Mouse (Mus musculus) forebrain, postnatal 0 days (tissue): ENCODE measurements around the gene Isg15. TPM values are rescaled to one million over a fixed set of nuclear protein-coding genes. Genes with fewer than 3 reads are reported as not detected.

Experiments
- ATAC-seq: fragments of 200-750 bp; cut with Nextera tagmentation; 2 replicates; pipeline ENCODE4 v1.8.0; 2017; ENCODE audit warnings: mild to moderate bottlenecking, moderate library complexity
- DNase-seq: peaks from one replicate; pipeline ENCODE4 v3.0.0-alpha.2; 2015
- H3K27ac ChIP-seq: fragments of 300-500 bp; sonication (generic); 2 replicates; pipeline ENCODE4 v1.5.1; 2014; ENCODE audit warnings: low read depth, mild to moderate bottlenecking, antibody characterized with exemption, low read length, moderate library complexity, mixed read lengths
- H3K27me3 ChIP-seq: fragments of 300-500 bp; sonication (generic); 2 replicates; pipeline ENCODE4 v1.6.1; 2014; ENCODE audit warnings: mild to moderate bottlenecking, low read length, mixed read lengths; ENCODE audit not compliant: insufficient read depth
- H3K36me3 ChIP-seq: fragments of 300-500 bp; sonication (generic); 2 replicates; pipeline ENCODE4 v1.6.1; 2014; ENCODE audit warnings: mild to moderate bottlenecking, moderate library complexity; ENCODE audit not compliant: insufficient read depth
- H3K4me1 ChIP-seq: fragments of 300-500 bp; sonication (generic); 2 replicates; pipeline ENCODE4 v1.6.1; 2014; ENCODE audit warnings: antibody characterized with exemption; ENCODE audit not compliant: insufficient read depth
- H3K4me2 ChIP-seq: fragments of 300-500 bp; sonication (generic); 2 replicates; pipeline ENCODE4 v1.6.1; 2014; ENCODE audit warnings: low read depth, mild to moderate bottlenecking, moderate library complexity
- H3K4me3 ChIP-seq: fragments of 300-500 bp; sonication (generic); 2 replicates; pipeline ENCODE4 v1.5.1; 2014; ENCODE audit warnings: low read depth, low read length, mixed read lengths
- H3K9ac ChIP-seq: fragments of 300-500 bp; sonication (generic); 2 replicates; pipeline ENCODE4 v1.6.1; 2014; ENCODE audit warnings: mild to moderate bottlenecking
- H3K9me3 ChIP-seq: fragments of 300-500 bp; sonication (generic); 2 replicates; pipeline ENCODE4 v1.6.1; 2016; ENCODE audit warnings: low read length
- CTCF ChIP-seq: sonication (generic); IDR thresholded peaks from 2 replicates; pipeline ENCODE4 v1.5.1; 2016; ENCODE audit warnings: antibody characterized with exemption, control low read depth, low read depth
- WGBS: fragments of 180-500 bp; shearing (Covaris S2); extraction: QIAGEN DNeasy Blood & Tissue Kit; methylation state at CpG from one replicate; pipeline ENCODE4 v1.1.7; 2014; 5-methylcytosine and 5-hydroxymethylcytosine counted together
- polyA plus RNA-seq: library from polyadenylated mRNA; unstranded; fragments of >200 nt; fragmentation: Nextera tagmentation; extraction: Ambion mirVana; gene quantifications from 2 replicates; pipeline ENCODE4 v1.2.1, GENCODE M21; 2015
- total RNA-seq: library from RNA; depleted of rRNA; stranded (reverse); fragments of >200 nt; gene quantifications from 2 replicates; pipeline ENCODE4 v1.2.3, GENCODE M21; 2014

Gene Isg15
- total and polyA plus RNA-seq, 2 experiments from 2014 or later = 2.2 to 3.4 TPM

DNA sequence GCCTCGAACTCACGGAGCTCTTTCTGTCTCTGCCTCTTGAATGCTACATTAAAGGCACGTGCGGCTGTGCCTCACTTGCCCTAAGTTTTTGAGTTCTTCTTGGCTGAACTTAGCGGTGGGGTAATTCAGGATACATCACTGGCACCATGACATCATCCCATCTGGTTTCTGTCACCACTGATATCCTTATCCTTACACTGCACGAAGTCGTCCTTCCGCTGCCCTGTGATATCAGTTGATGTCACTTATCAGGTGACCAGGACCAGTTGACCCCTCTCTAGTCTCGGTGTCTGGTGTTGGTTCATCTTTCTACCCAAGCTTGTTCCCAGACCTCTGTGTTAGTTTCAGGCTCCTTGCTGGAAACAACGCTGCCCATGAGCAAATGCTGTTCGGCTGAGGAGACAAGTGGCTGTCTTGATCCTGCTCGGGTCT is 1.9 kb upstream of the Isg15 start:
- Histone ChIP-seq H3K36me3 (no peaks in the 10 kb centered on the region), H3K4me3 (peak overlapping the region; percentile 58), H3K27ac (peak overlapping the region; percentile 57; the same call in 1 of the 2 replicates), H3K9ac (0 out of 2 replicates have a peak overlapping the region, but pooled peaks have one; percentile 53), H3K27me3 (no peaks in the 10 kb centered on the region), H3K9me3 (no peaks in the 10 kb centered on the region), H3K4me2 (peak overlapping the region; percentile 95), H3K4me1 (peaks cover 13% of the 10 kb centered on the region; the same call in 1 of the 2 replicates)
- no peak for ATAC-seq
- no peak for TF ChIP-seq CTCF
- 44% methylated on average over 12 of the region's 12 CpGs for WGBS
- DNase-seq = no peak

DNA sequence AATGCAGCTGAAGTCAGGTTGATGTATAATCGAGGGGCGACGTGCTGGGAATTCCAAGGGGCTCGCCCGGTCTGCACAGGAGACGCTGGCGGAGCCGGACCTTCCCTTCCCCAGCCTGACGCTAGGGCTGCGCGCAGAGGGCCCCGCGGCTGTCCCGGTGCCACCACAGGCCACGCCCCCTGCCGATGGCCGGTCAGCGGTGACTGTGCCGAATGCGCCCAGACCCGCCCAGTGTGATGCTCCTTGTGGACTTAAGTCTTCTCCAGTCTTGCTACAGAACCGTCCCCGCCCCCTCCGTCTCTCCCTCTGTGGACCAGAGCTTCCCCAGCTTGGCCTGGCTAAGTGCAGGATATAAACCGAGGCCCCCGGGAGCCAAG is 2.8 kb downstream of the Isg15 start:
- peak; percentile 59; the same call in 1 of the 2 replicates for TF ChIP-seq CTCF
- WGBS = 1% methylated on average over 26 of the region's 26 CpGs
- Histone ChIP-seq H3K27me3 (no peaks in the 10 kb centered on the region), H3K36me3 (no peaks in the 10 kb centered on the region), H3K9ac (peak overlapping the region; percentile 69), H3K4me3 (peak overlapping the region; percentile 78), H3K9me3 (no peaks in the 10 kb centered on the region), H3K4me1 (peaks cover 14% of the 10 kb centered on the region), H3K27ac (peak overlapping the region; percentile 80), H3K4me2 (peak overlapping the region; percentile 91)
- ATAC-seq (peak; percentile 88), DNase-seq (peak; percentile 86)

DNA sequence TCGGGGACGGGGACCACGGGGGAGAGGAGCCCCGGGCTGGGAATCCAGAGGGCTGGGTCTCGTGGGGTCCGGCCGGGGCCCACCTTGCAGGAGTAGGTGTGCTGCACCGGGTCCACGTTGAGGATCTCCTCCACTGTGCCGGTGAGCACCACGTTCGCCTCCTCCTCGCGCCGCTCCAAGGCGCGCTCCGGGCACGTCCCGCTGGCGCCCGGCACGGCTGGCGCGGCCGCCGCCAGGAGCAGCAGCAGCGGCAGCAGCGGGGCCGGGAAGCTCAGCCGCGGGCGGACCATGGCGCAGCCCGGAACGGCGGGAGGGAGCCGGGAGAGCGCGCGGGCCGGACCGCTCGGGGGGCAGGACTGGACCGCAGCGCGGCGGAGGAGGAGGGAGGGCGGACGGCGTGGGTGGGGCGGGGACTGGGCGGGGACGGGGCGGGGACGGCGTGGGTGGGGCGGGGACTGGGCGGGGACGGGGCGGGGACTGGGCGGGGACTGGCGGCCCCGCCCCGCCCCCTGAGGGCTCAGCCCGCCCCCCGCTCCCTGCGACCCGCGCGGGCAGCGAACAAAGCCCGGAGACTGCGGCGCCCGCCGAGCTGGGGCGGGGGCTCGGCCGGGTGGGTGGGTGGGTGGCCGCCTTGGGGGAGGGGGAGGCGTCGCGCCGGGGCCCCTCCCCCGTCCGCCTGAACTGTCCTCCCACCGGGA is 3.3 kb downstream of the Isg15 start, which contains the start of gene Agrn:
TSS of gene Agrn (minus strand) at position 358 of the 698 bp plus-strand sequence.
- H3K9me3 ChIP-seq = no peaks in the 10 kb centered on the region
- peak within 1 kb of the TSS; percentile 91 for H3K4me2 ChIP-seq
- no peaks in the 10 kb centered on the region for H3K27me3 ChIP-seq
- no peak for TF ChIP-seq CTCF
- 0 out of 2 replicates have a peak, but pooled peaks cover 3% of the 10 kb centered on the region for H3K36me3 ChIP-seq
- ATAC-seq = peak; percentile 81
- H3K4me1 ChIP-seq = peaks cover 11% of the 10 kb centered on the region
- H3K4me3 ChIP-seq = peak within 1 kb of the TSS; percentile 78
- peak within 1 kb of the TSS; percentile 69 for H3K9ac ChIP-seq
- DNase-seq = no peak
- under 1% methylated on average over 47 of the region's 88 CpGs for WGBS
- H3K27ac ChIP-seq = peak within 1 kb of the TSS; percentile 80

DNA sequence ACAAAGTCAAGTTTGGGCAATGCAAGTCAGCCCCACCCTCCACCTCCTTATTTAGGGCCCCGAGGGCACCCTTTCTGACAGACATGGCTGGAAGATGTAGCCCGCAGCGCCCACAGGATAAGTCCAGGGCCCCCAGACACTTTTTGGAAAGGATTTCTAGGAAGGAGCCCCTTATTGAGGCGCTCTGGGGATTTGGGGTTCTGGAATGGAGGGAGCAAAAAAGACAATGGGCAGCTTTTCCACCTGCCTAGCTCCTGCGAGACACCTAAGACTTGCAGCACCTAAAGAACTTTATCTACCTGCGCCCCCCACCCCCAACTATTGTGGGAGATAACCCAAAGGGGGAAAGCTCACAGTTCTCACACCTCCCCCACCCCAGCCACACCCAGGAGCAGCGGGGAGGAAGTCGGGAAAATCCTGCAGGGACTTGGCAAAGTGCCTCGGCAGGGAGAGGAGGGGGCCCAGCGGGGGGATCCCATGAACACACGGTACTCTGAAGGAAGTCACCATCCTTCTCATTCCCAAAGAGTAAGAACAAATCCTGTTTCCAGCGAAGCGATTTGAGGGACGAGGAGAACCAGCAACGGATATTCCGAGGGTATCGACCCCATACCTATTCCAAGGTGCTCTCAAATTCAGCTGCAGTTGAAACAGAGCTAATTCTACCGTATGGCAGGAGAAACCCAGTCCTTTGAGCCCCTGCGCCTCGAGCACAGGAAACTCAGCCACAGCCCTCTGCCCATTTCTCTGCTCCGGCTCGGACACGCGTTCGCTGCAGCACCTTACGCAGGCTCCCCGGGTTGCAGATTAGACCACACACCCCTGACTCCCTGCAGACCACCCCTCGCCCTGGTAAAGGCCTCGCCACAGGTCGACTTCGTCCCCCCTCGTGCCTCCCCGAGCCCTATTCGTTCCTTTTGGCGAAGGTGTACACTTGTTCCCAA is 4.4 kb downstream of the Isg15 start:
- no peak for TF ChIP-seq CTCF
- 0 out of 2 replicates have a peak overlapping the region, but pooled peaks have one; percentile 9 for H3K27ac ChIP-seq
- H3K4me2 ChIP-seq = peak overlapping the region; percentile 91
- H3K4me1 ChIP-seq = peaks cover 11% of the 10 kb centered on the region
- H3K27me3 ChIP-seq = no peaks in the 10 kb centered on the region
- H3K9ac ChIP-seq = peak overlapping the region; percentile 69
- peak overlapping the region; percentile 78 for H3K4me3 ChIP-seq
- no peaks in the 10 kb centered on the region for H3K9me3 ChIP-seq
- H3K36me3 ChIP-seq = peaks cover 13% of the 10 kb centered on the region; the same call in 1 of the 2 replicates
- no peak for ATAC-seq
- WGBS = 2% methylated on average over 35 of the region's 35 CpGs
- peak; percentile 78 for DNase-seq

DNA sequence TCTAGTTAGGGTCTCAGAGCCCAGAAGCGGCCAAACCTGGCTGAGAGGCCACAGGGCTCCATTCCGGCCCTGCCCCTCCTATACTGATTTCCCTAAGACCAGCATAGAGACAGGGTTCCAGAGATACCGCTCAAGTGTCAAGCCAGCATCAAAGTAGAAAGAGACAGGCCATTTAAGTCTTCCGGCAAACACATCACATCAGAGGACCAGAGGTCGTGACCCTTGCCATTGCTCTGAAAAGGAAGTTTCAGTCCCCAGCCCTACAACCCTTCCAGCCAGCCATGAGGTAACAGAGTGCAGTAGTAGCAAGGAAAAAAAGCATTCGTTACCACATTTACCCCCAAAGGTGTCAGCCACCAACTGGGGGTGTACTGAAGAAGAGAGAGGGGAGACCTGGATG is 6.3 kb downstream of the Isg15 start:
- TF ChIP-seq CTCF = no peak
- WGBS = 45% methylated on average over 6 of the region's 6 CpGs

DNA sequence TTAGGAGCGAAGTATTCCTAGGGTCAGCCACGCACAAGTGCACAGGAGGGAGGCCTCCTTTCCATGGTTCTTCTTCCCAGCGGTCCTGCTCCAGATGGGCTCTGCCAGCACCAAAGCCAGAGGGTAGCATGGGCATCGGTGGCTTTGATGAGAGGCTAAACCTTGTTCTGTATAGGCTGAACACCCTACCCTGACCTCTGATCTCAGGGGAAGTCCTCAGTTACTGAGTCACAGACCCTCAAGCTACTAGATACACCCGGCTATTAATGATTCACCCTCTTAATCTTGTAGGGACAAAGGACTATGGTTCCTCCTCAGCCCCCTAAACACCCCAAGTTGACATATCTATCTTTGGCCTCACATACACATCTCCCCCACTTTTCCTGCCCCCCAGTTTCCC is 6.7 kb downstream of the Isg15 start:
- Histone ChIP-seq H3K4me1 (peaks cover 15% of the 10 kb centered on the region), H3K36me3 (peaks cover 25% of the 10 kb centered on the region; the same call in 1 of the 2 replicates), H3K4me2 (no peak overlapping the region), H3K4me3 (no peak overlapping the region), H3K9me3 (no peaks in the 10 kb centered on the region), H3K27ac (no peak overlapping the region), H3K27me3 (no peaks in the 10 kb centered on the region), H3K9ac (no peak overlapping the region)
- no peak for TF ChIP-seq CTCF
- ATAC-seq (no peak), DNase-seq (no peak)
- 73% methylated on average over 5 of the region's 5 CpGs for WGBS

More for the DNA sequence above, 6.3 kb downstream of the Isg15 start:
- Histone ChIP-seq H3K4me3 (no peak overlapping the region), H3K27me3 (no peaks in the 10 kb centered on the region), H3K9ac (no peak overlapping the region), H3K27ac (no peak overlapping the region), H3K4me2 (no peak overlapping the region), H3K9me3 (no peaks in the 10 kb centered on the region), H3K36me3 (peaks cover 25% of the 10 kb centered on the region; the same call in 1 of the 2 replicates), H3K4me1 (peaks cover 11% of the 10 kb centered on the region)
- ATAC-seq = no peak
- no peak for DNase-seq
